Mouse (Mus musculus): ENCODE results near the gene Gm27029.

GRCm38 (mm10) chr11:101457631-101458030 lies 33.0 kb upstream of the Gm27029 start:
- no peak for TF ChIP-seq CTCF (IDR thresholded peaks at IDR 0.05; ENCODE audit: low read depth)
- TF ChIP-seq EP300 (IDR thresholded peaks at IDR 0.05; ENCODE audit: low read depth): no peak
